8 mouse cellular contexts compared by ENCODE assay signal in the genomic region with DNA sequence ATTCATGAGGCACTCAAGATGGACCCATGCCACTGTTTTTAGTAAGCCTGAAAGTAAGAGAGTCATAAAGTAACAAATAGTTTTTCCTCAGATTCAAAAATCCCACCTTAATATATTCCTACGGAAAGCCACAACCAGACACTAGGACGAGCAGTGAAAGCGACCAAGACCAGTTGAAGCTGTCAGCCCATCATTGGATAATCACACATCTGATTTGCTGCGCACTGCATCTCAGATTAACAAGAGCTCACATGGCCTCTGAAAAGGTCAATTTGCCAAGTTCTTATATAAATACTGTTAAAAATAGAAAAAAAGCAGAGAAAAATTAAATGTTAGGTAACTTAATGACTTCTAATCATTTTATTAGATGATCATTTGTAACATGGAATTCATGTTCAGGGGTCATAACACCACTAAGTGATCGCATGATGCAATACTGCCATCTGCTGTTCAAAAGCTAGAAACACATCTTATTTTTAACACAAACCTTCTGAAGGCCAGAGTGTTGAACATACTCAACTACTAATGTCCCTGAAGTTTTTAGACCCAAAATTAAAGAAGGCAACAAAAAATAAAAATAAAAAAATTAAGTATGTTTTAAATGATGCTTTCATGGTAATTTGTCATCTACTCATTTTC. TPM values are rescaled to one million over a fixed set of nuclear protein-coding genes. Genes with fewer than 3 reads are reported as not detected.
A peak's percentile ranks its signal among the peaks of the same experiment; 100 is the strongest.
DNase-seq lines count a peak whose midpoint lies in the region; ATAC-seq and TF ChIP-seq lines count a peak whose summit lies in the region.
"Had no signal": no experiment of that assay in that cellular context is flagged by ENCODE, and none has a peak within 500 bp of the region (broad histone marks: within the 10 kb centered on the region; RNA-seq: fewer than 3 reads in every experiment).

No protein-coding gene starts in this region.

- peaks cover 12% of the 10 kb centered on the region for H3K4me1 ChIP-seq in midbrain, embryonic 16.5 days (ENCODE audit: control insufficient read depth, insufficient read depth, low read length)
- H3K4me1 ChIP-seq: midbrain, embryonic 12.5 days had no signal

- H3K9ac ChIP-seq in midbrain, embryonic 16.5 days (ENCODE audit: low read depth, low read length) = no peak overlapping the region
- H3K9ac ChIP-seq: midbrain, embryonic 12.5 days had no signal

- in situ Hi-C loops in Patski (cut with MboI; ENCODE audit: low pct_unique_long_range_greater_than_20kb) = loop anchor here (5.0 to 25.0 kb wide), 4 partner anchors 231 to 1294 kb away; no protein-coding TSS in a partner anchor

- peak; percentile 59 for TF ChIP-seq CTCF in Patski (IDR thresholded peaks at IDR 0.05)

- peak; percentile 25 to 44 for DNase-seq in left cerebral cortex, postnatal 14 days (ENCODE audit: low spot score in 2 of 2)
- DNase-seq in left cerebral cortex, adult 8-10 months (ENCODE audit: low spot score in 2 of 2) = no peak
- DNase-seq in Patski (ENCODE audit: low read depth, low spot score) = no peak
- DNase-seq in embryo, embryonic 9.5 days (ENCODE audit: extremely low spot score) = peak; percentile 37
- no peak for DNase-seq in layer of hippocampus, postnatal 36 days
- no peak for DNase-seq in heart, adult 11 months

- no peak overlapping the region for H3K4me3 ChIP-seq in midbrain, embryonic 16.5 days (ENCODE audit: low read depth, low read length)
- H3K4me3 ChIP-seq: midbrain, embryonic 12.5 days had no signal

- WGBS in midbrain, embryonic 16.5 days = 44% methylated on average over 5 of the region's 5 CpGs

- H3K4me2 ChIP-seq in midbrain, embryonic 16.5 days (ENCODE audit: low read length) = no peak overlapping the region
- H3K4me2 ChIP-seq: midbrain, embryonic 12.5 days had no signal

- intact Hi-C loops in left cerebral cortex, postnatal 14 days (cut with DNase I) = loop anchor here (2.0 to 5.0 kb wide), 3 partner anchors 880 to 1436 kb away; no protein-coding TSS in a partner anchor

- no peak for ATAC-seq in Patski
- ATAC-seq in midbrain, embryonic 16.5 days = 0 out of 2 replicates have a peak, but pooled peaks have one; percentile 33

- H3K36me3 ChIP-seq in midbrain, embryonic 16.5 days (ENCODE audit: control insufficient read depth, insufficient read depth, low read length) = no peaks in the 10 kb centered on the region

- H3K9me3 ChIP-seq in midbrain, embryonic 16.5 days (replicated peaks; ENCODE audit: control insufficient read depth, low read length, poor library complexity, severe bottlenecking) = no peaks in the 10 kb centered on the region
- H3K9me3 ChIP-seq: midbrain, embryonic 12.5 days had no signal

- no peaks in the 10 kb centered on the region for H3K27me3 ChIP-seq in Patski
- no peaks in the 10 kb centered on the region for H3K27me3 ChIP-seq in midbrain, embryonic 16.5 days (ENCODE audit: control insufficient read depth, insufficient read depth, low read depth, low read length)
- H3K27me3 ChIP-seq: midbrain, embryonic 12.5 days had no signal

- CTCF ChIA-PET in Patski (lab: Charles Lee) = interaction anchor here (0.6 to 4.9 kb wide), 4 partner anchors 26 to 881 kb away, joined by 3 to 15 read pairs (median 4); no protein-coding TSS in a partner anchor

- no peak overlapping the region for H3K27ac ChIP-seq in midbrain, embryonic 16.5 days (ENCODE audit: low read length)
- H3K27ac ChIP-seq: midbrain, embryonic 12.5 days had no signal

- POLR2A ChIA-PET in Patski (lab: Charles Lee) = no interaction called here

RNA-seq across cellular contexts. Expression of a gene that starts 16.9 kb away (rescaled TPM):
- 10 to 100 TPM; 16.5 to 19.7 TPM for total RNA-seq in left cerebral cortex, postnatal 14 days (2021)
- 10 to 100 TPM; 21.7 to 40.8 (median 26.9) TPM for total RNA-seq in left cerebral cortex, adult 8-10 months (2022)
- polyA plus RNA-seq in Patski (2021) = 15.1 TPM
- polyA plus RNA-seq in midbrain, embryonic 16.5 days (2015; fragmentation: Nextera tagmentation; extraction: Ambion mirVana) = 21.4 and 22.0 TPM in 2 replicates
- total RNA-seq in layer of hippocampus, postnatal 36 days (2021) = 10 to 100 TPM; 22.7 to 29.0 TPM

Comparison
In these comparisons a context has a peak if more than half of its experiments do, and no peak if none do; other contexts are left out.
1. DNase-seq: peak in left cerebral cortex, postnatal 14 days (2 of 2) and embryo, embryonic 9.5 days (single experiment); none in left cerebral cortex, adult 8-10 months (0 of 2), Patski (single experiment), layer of hippocampus, postnatal 36 days (0 of 2) and heart, adult 11 months (single experiment).